Mouse (Mus musculus) bone marrow, adult 2 months (tissue): ENCODE measurements around the gene Dusp13. TPM values are rescaled to one million over a fixed set of nuclear protein-coding genes. Genes with fewer than 3 reads are reported as not detected.
A peak's percentile ranks its signal among the peaks of the same experiment; 100 is the strongest.

ENCODE experiments used
- H3K27ac ChIP-seq: fragments of 200-500 bp; 2 replicates; pipeline ENCODE4 v1.5.1; 2012; ENCODE audit warnings: low read depth, mild to moderate bottlenecking, control low read depth, inconsistent platforms, low read length; ENCODE audit not compliant: control insufficient read depth, poor library complexity, insufficient read depth
- H3K4me1 ChIP-seq: fragments of 200-500 bp; 2 replicates; pipeline ENCODE4 v1.6.1; 2011; ENCODE audit warnings: low read length; ENCODE audit not compliant: control insufficient read depth, insufficient read depth
- H3K4me3 ChIP-seq: fragments of 200-500 bp; replicated peaks from 2 replicates; pipeline ENCODE3; 2011; ENCODE audit warnings: mild to moderate bottlenecking, low read depth, low read length, control low read depth; ENCODE audit not compliant: control insufficient read depth
- CTCF ChIP-seq: fragments of 200-500 bp; IDR thresholded peaks from 2 replicates; pipeline ENCODE4 v1.5.1; 2011; ENCODE audit warnings: low read length, control low read depth; ENCODE audit not compliant: control insufficient read depth, insufficient read depth
- POLR2A ChIP-seq: fragments of 200-500 bp; IDR thresholded peaks from 2 replicates; pipeline ENCODE4 v1.6.1; 2011; ENCODE audit warnings: low read depth, mild to moderate bottlenecking, control low read depth, low read length, borderline replicate concordance; ENCODE audit not compliant: control insufficient read depth
- WGBS: fragments of 180-500 bp; shearing (Covaris S2); methylation state at CpG from one replicate; pipeline ENCODE4 v1.1.7; 2018; 5-methylcytosine and 5-hydroxymethylcytosine counted together
- polyA plus RNA-seq: library from polyadenylated mRNA; stranded (reverse); fragments of >200 nt; gene quantifications from 2 replicates; pipeline ENCODE4 v1.2.4, GENCODE M21; 2011; ENCODE audit warnings: low replicate concordance; ENCODE audit not compliant: missing spikeins, insufficient read depth, insufficient read length

Dusp13 gene
- polyA plus RNA-seq, 1 experiment: not detected

DNA sequence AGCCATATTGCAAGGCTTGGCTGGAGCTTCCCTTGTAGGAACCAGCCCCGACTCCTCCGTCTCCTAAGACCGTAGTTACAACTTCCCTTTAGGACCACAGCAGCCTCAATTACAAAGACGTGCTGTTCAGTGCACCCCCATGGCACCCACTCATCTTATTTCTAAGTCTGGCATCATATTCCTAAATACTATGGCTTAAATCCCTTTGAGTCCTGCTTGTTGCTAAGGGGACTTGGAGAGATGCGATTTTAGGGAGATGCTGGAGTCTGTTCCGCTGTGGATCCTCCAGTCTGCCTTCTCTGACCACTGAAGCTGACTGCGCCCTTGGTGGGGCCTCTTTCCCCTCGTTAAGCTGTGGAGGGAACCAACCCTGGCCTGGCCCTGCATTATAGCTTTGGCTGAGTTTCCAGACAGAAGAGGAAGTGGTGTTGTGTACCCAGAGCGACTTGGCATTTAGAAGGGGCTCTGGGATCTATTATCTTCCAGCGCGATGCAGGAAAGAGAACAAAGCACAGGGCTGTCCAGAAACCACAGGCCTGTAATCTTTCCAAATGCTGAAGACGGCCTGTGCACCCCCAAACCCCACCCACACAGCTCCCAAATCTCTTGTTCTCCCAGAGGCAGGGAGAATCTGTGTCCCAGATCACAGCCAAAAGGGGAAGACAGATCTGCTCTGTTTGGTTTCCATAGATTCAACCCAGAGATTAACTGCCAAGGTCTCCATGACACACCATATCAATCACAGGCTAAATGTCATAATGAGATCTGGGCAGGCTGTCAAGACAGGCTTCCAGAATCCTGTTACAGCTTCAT lies 44.0 kb downstream of the Dusp13 start:
- Histone ChIP-seq H3K4me3 (no peak overlapping the region), H3K27ac (peak overlapping the region; percentile 50), H3K4me1 (peaks cover 4% of the 10 kb centered on the region)
- no peak for TF ChIP-seq CTCF
- no peak for TF ChIP-seq POLR2A
- 6% methylated on average over 12 of the region's 12 CpGs for WGBS

DNA sequence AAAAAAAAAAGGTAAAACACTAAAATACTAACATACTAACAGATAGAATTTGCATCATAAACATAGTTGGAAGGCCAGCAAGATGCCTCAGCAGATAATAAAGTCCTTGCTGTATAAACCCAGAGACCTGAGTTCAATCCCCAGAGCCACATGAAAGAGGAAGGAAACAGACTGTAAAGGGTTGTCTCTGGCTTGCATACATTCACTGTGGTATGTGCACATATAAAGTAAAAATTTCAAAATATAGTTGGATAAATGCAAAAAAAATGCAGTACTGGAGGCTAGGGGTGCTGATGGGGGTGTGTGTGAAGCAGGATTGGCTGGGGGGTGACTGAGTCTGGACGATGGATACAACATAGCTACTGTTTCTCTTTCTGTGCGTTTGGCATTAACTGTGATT lies 45.5 kb downstream of the Dusp13 start:
- peaks cover 4% of the 10 kb centered on the region for H3K4me1 ChIP-seq
- H3K27ac ChIP-seq: no peak overlapping the region
- WGBS: 45% methylated on average over 2 of the region's 2 CpGs
- no peak overlapping the region for H3K4me3 ChIP-seq
- TF ChIP-seq CTCF (no peak), POLR2A (no peak)

GRCm38 (mm10) chr14:21703255-21703654 lies 47.7 kb downstream of the Dusp13 start:
- TF ChIP-seq POLR2A (no peak), CTCF (no peak)
- WGBS: 22% methylated on average over 5 of the region's 5 CpGs
- no peak overlapping the region for H3K27ac ChIP-seq
- H3K4me1 ChIP-seq: peaks cover 4% of the 10 kb centered on the region
- no peak overlapping the region for H3K4me3 ChIP-seq

- WGBS: 88% methylated on average over 8 of the region's 8 CpGs
Measured at GRCm38 (mm10) chr14:21702691-21703090, 48.3 kb downstream of the Dusp13 start.

DNA sequence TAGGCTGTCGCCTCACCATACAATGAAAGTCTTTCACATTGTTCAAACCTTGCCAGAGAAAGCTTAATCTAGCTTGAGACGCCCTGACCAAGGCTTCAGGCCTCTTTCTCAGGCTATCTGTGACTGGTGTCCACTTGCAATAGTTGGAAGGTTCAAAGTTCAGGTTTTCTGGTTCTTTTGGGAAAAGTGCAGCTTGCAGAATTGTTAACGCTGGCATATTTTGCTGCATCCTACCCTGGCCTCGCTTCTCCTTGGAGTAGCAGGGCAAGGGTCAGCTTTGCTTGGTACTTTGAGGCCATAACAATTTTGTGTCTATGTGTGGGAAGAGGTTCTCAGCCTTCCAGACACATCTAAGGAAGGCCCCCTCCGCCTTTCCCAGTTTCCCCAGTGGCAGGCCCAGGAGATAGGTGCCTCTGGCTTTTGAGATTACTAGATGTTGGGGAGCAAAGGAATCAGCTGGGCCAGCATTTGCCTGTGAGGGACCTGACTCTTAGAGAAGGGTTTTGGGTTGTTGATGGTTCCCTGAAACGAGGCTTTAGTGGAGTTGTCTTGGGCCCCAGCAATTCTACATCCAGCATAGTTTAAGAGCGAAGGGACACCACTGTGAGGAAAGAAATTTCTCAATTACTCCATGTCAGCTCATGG lies 54.7 kb downstream of the Dusp13 start:
- WGBS: 77% methylated on average over 7 of the region's 7 CpGs
- H3K4me3 ChIP-seq: no peak overlapping the region
- H3K27ac ChIP-seq: no peak overlapping the region
- H3K4me1 ChIP-seq: no peaks in the 10 kb centered on the region
- no peak for TF ChIP-seq POLR2A
- TF ChIP-seq CTCF: no peak

More at GRCm38 (mm10) chr14:21702691-21703090, 48.3 kb downstream of the Dusp13 start:
- no peak overlapping the region for H3K4me3 ChIP-seq
- no peak overlapping the region for H3K27ac ChIP-seq
- H3K4me1 ChIP-seq: peaks cover 2% of the 10 kb centered on the region
- TF ChIP-seq POLR2A (no peak), CTCF (no peak)

DNA sequence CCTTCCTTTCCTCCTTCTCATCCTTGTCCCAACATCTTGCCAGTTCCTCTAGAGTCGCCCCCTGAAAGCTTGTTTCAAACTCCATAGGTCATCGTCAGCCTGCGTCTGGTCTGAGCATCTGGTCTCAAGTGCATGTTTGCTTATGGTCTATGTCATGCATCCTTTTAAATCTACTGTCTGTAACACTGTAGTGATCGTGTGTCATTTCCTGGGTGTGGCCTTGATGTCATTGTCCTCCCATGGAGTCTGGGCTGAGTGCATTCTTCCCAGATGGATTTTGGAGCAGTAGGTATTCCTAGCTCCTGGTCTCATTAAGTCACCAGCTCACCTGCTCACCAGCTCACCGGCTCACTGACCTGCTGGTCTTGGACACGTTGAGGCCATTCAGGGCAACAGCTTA lies 56.0 kb downstream of the Dusp13 start:
- TF ChIP-seq CTCF (no peak), POLR2A (no peak)
- WGBS: 76% methylated on average over 6 of the region's 6 CpGs
- Histone ChIP-seq H3K27ac (no peak overlapping the region), H3K4me3 (no peak overlapping the region), H3K4me1 (no peaks in the 10 kb centered on the region)

GRCm38 (mm10) chr14:21691070-21691469 lies 59.9 kb downstream of the Dusp13 start:
- H3K4me1 ChIP-seq: no peaks in the 10 kb centered on the region
- H3K4me3 ChIP-seq: no peak overlapping the region
- H3K27ac ChIP-seq: no peak overlapping the region
- WGBS: 88% methylated on average over 3 of the region's 3 CpGs
- TF ChIP-seq CTCF (no peak), POLR2A (no peak)

DNA sequence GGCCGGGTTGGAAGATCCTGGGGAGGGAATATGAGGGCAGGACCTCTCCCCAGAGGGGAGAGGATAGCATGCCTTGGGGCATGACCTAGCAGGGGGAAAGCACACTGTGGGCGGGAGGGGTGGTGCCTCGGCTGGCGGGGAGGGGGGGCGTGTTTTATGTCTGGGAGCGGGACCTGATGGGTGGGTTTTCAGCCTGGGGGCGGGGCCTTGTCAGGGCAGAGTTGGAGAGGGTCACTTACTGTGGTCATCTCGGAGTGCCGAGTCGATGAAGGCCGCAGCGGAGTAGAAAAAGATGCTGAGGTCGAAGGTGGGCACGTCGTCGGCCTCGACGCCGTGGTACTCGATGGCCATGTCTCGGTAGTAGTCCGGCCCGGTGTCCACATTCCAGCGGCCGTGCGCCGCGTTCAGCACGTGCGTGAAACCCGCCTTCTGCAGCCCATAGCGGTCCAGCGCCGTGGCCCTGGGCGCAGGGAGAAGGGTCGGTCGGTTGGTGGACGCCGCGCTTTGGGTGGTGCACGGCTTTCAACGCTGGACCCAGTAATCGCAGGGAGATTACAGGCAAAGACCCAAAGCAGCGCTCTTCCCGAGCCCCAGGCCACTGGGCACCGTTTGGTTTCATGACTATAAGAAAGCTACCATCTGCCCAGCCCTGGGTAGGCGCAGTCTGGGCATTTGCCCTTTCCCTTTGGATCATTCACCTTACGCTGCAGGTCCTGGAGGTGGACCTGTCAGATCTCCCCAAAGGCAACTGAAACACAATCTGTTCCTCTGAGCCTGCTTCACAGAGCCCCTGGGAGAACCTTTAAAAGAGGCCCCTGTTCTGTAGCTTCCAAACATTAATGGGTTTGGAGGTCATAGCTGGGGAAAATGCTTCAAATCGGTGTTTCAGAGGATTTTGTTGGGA lies 64.4 kb downstream of the Dusp13 start:
- no peak for TF ChIP-seq CTCF
- no peak overlapping the region for H3K27ac ChIP-seq
- no peak overlapping the region for H3K4me3 ChIP-seq
- 73% methylated on average over 49 of the region's 49 CpGs for WGBS
- H3K4me1 ChIP-seq: no peaks in the 10 kb centered on the region
